Mouse (Mus musculus): ENCODE measurements around the gene Nmral1. TPM values are rescaled to one million over a fixed set of nuclear protein-coding genes. Genes with fewer than 3 reads are reported as not detected.
"Not testable (repeated sequence)": the region's sequence is repeated elsewhere in the genome, so short reads cannot be mapped to it uniquely, and the experiment has no call there.

Nmral1 gene
- polyA plus RNA-seq, 1 experiment, result 45.1 TPM

GRCm38 (mm10) chr16:4683581-4684456, 35.3 kb downstream of the Nmral1 start:
- Histone ChIP-seq H3K79me3 (ENCODE audit: low read depth) (peaks cover 20% of the 10 kb centered on the region), H3K36me3 (ENCODE audit: control insufficient read depth, insufficient read depth) (peaks cover 24% of the 10 kb centered on the region), H3K4me3 (ENCODE audit: insufficient read depth, poor library complexity, severe bottlenecking) (peak overlapping the region; percentile 92), H3K79me2 (ENCODE audit: control insufficient read depth, insufficient read depth) (peaks cover 29% of the 10 kb centered on the region), H3K27me3 (ENCODE audit: control insufficient read depth, insufficient read depth, insufficient read length) (no peaks in the 10 kb centered on the region), H3ac (ENCODE audit: control insufficient read depth, insufficient read length, low read depth) (peak overlapping the region; percentile 93)
- TF ChIP-seq FOSL1 (IDR thresholded peaks at IDR 0.05; ENCODE audit: insufficient read depth, low read length, poor library complexity, severe bottlenecking) (no peak), MAX (IDR thresholded peaks at IDR 0.05) (no peak), CTCF (IDR thresholded peaks at IDR 0.05; ENCODE audit: control insufficient read depth, insufficient read depth, insufficient read length) (no peak), MYOG (IDR thresholded peaks at IDR 0.05; ENCODE audit: control insufficient read depth, extremely low read depth, insufficient read length) (no peak), USF1 (IDR thresholded peaks at IDR 0.05; ENCODE audit: low read depth) (no peak), MYOD1 (IDR thresholded peaks at IDR 0.05; ENCODE audit: control insufficient read depth, insufficient read length, low read depth) (no peak), CEBPB (IDR thresholded peaks at IDR 0.05; ENCODE audit: low read depth) (no peak)

- Histone ChIP-seq H3K79me3 (ENCODE audit: low read depth) (peaks cover 20% of the 10 kb centered on the region), H3K4me3 (ENCODE audit: insufficient read depth, poor library complexity, severe bottlenecking) (peak overlapping the region; percentile 92), H3K36me3 (ENCODE audit: control insufficient read depth, insufficient read depth) (peaks cover 20% of the 10 kb centered on the region), H3K79me2 (ENCODE audit: control insufficient read depth, insufficient read depth) (peaks cover 31% of the 10 kb centered on the region), H3K27me3 (ENCODE audit: control insufficient read depth, insufficient read depth, insufficient read length) (no peaks in the 10 kb centered on the region), H3ac (ENCODE audit: control insufficient read depth, insufficient read length, low read depth) (peak overlapping the region; percentile 60)
- TF ChIP-seq CTCF (IDR thresholded peaks at IDR 0.05; ENCODE audit: control insufficient read depth, insufficient read depth, insufficient read length) (no peak), MYOG (IDR thresholded peaks at IDR 0.05; ENCODE audit: control insufficient read depth, extremely low read depth, insufficient read length) (no peak), FOSL1 (IDR thresholded peaks at IDR 0.05; ENCODE audit: insufficient read depth, low read length, poor library complexity, severe bottlenecking) (no peak), CEBPB (IDR thresholded peaks at IDR 0.05; ENCODE audit: low read depth) (no peak), USF1 (IDR thresholded peaks at IDR 0.05; ENCODE audit: low read depth) (no peak), MYOD1 (IDR thresholded peaks at IDR 0.05; ENCODE audit: control insufficient read depth, insufficient read length, low read depth) (no peak), MAX (IDR thresholded peaks at IDR 0.05) (no peak)
These were observed 36.0 kb downstream of the Nmral1 start for GRCm38 (mm10) chr16:4683193-4683580.

- Histone ChIP-seq H3K36me3 (ENCODE audit: control insufficient read depth, insufficient read depth) (peaks cover 15% of the 10 kb centered on the region), H3K79me2 (ENCODE audit: control insufficient read depth, insufficient read depth) (peaks cover 31% of the 10 kb centered on the region), H3ac (ENCODE audit: control insufficient read depth, insufficient read length, low read depth) (no peak overlapping the region), H3K27me3 (ENCODE audit: control insufficient read depth, insufficient read depth, insufficient read length) (no peaks in the 10 kb centered on the region), H3K79me3 (ENCODE audit: low read depth) (peaks cover 20% of the 10 kb centered on the region), H3K4me3 (ENCODE audit: insufficient read depth, poor library complexity, severe bottlenecking) (no peak overlapping the region)
- no peak for TF ChIP-seq MYOG (IDR thresholded peaks at IDR 0.05; ENCODE audit: control insufficient read depth, extremely low read depth, insufficient read length)
- no peak for TF ChIP-seq USF1 (IDR thresholded peaks at IDR 0.05; ENCODE audit: low read depth)
- TF ChIP-seq FOSL1 (IDR thresholded peaks at IDR 0.05; ENCODE audit: insufficient read depth, low read length, poor library complexity, severe bottlenecking), result no peak
- TF ChIP-seq MYOD1 (IDR thresholded peaks at IDR 0.05; ENCODE audit: control insufficient read depth, insufficient read length, low read depth), result no peak
- no peak for TF ChIP-seq MAX (IDR thresholded peaks at IDR 0.05)
- no peak for TF ChIP-seq CEBPB (IDR thresholded peaks at IDR 0.05; ENCODE audit: low read depth)
- TF ChIP-seq CTCF (IDR thresholded peaks at IDR 0.05; ENCODE audit: control insufficient read depth, insufficient read depth, insufficient read length), result no peak
These were observed 36.5 kb downstream of the Nmral1 start for GRCm38 (mm10) chr16:4682628-4683179.

- not testable (repeated sequence) for H3ac ChIP-seq (ENCODE audit: control insufficient read depth, insufficient read length, low read depth); H3K36me3 ChIP-seq (ENCODE audit: control insufficient read depth, insufficient read depth); H3K4me3 ChIP-seq (ENCODE audit: insufficient read depth, poor library complexity, severe bottlenecking); H3K27me3 ChIP-seq (ENCODE audit: control insufficient read depth, insufficient read depth, insufficient read length)
- Histone ChIP-seq H3K79me3 (ENCODE audit: low read depth) (peaks cover 20% of the 10 kb centered on the region), H3K79me2 (ENCODE audit: control insufficient read depth, insufficient read depth) (peaks cover 29% of the 10 kb centered on the region)
These were observed 38.2 kb downstream of the Nmral1 start for GRCm38 (mm10) chr16:4680922-4681455.

GRCm38 (mm10) chr16:4679121-4680018, 39.8 kb downstream of the Nmral1 start, which contains the start of gene Coro7:
Coro7 (minus strand) TSS chr16:4679777.
- H3ac ChIP-seq (ENCODE audit: control insufficient read depth, insufficient read length, low read depth), result peak within 1 kb of the TSS; percentile 64

More at GRCm38 (mm10) chr16:4679121-4680018, 39.8 kb downstream of the Nmral1 start, which contains the start of gene Coro7:
- Histone ChIP-seq H3K79me3 (ENCODE audit: low read depth) (peaks cover 4% of the 10 kb centered on the region), H3K27me3 (ENCODE audit: control insufficient read depth, insufficient read depth, insufficient read length) (no peaks in the 10 kb centered on the region), H3K79me2 (ENCODE audit: control insufficient read depth, insufficient read depth) (peaks cover 13% of the 10 kb centered on the region), H3K4me3 (ENCODE audit: insufficient read depth, poor library complexity, severe bottlenecking) (peak within 1 kb of the TSS; percentile 55), H3K36me3 (ENCODE audit: control insufficient read depth, insufficient read depth) (peaks cover 7% of the 10 kb centered on the region)
- TF ChIP-seq MYOD1 (IDR thresholded peaks at IDR 0.05; ENCODE audit: control insufficient read depth, insufficient read length, low read depth) (peak; percentile 37), CTCF (IDR thresholded peaks at IDR 0.05; ENCODE audit: control insufficient read depth, insufficient read depth, insufficient read length) (no peak), MAX (IDR thresholded peaks at IDR 0.05) (peak; percentile 19), USF1 (IDR thresholded peaks at IDR 0.05; ENCODE audit: low read depth) (peak; percentile 85), MYOG (IDR thresholded peaks at IDR 0.05; ENCODE audit: control insufficient read depth, extremely low read depth, insufficient read length) (no peak)
